Mouse (Mus musculus): ENCODE measurements around the gene Serhl. TPM values are rescaled to one million over a fixed set of nuclear protein-coding genes. Genes with fewer than 3 reads are reported as not detected.

Gene Serhl
- polyA plus RNA-seq, 1 experiment = 106 TPM

- Histone ChIP-seq H3K36me3 (ENCODE audit: control insufficient read depth, insufficient read depth, low read length) (no peaks in the 10 kb centered on the region), H3K4me1 (ENCODE audit: control insufficient read depth, insufficient read depth, low read length) (no peaks in the 10 kb centered on the region; the same call in 1 of the 2 replicates), H3K27ac (ENCODE audit: insufficient read depth, low read depth, low read length) (no peak overlapping the region), H3K27me3 (replicated peaks; ENCODE audit: control insufficient read depth, insufficient read depth, low read length) (no peaks in the 10 kb centered on the region), H3K4me3 (ENCODE audit: insufficient read depth, low read depth, low read length) (no peak overlapping the region)
- 17% methylated on average over 4 of the region's 4 CpGs for WGBS
- no peak for TF ChIP-seq CTCF (conservative IDR thresholded peaks at IDR 0.05; ENCODE audit: insufficient read depth, insufficient read length, low read depth, low read length)
- no peak for TF ChIP-seq POLR2A (IDR thresholded peaks at IDR 0.05; ENCODE audit: low read depth, low read length)
- DNase-seq = peak; percentile 89
Measured at GRCm38 (mm10) chr15:83065543-83065942, 23.8 kb upstream of the Serhl start.

- WGBS = over 99% methylated on average over 5 of the region's 5 CpGs
- Histone ChIP-seq H3K27ac (ENCODE audit: insufficient read depth, low read depth, low read length) (no peak overlapping the region), H3K4me1 (ENCODE audit: control insufficient read depth, insufficient read depth, low read length) (no peaks in the 10 kb centered on the region; the same call in 1 of the 2 replicates), H3K27me3 (replicated peaks; ENCODE audit: control insufficient read depth, insufficient read depth, low read length) (no peaks in the 10 kb centered on the region), H3K4me3 (ENCODE audit: insufficient read depth, low read depth, low read length) (no peak overlapping the region), H3K36me3 (ENCODE audit: control insufficient read depth, insufficient read depth, low read length) (no peaks in the 10 kb centered on the region)
- DNase-seq = no peak
- TF ChIP-seq CTCF (conservative IDR thresholded peaks at IDR 0.05; ENCODE audit: insufficient read depth, insufficient read length, low read depth, low read length) (no peak), POLR2A (IDR thresholded peaks at IDR 0.05; ENCODE audit: low read depth, low read length) (no peak)
Measured at GRCm38 (mm10) chr15:83068270-83068669, 21.0 kb upstream of the Serhl start.

GRCm38 (mm10) chr15:83070942-83071341 lies 18.4 kb upstream of the Serhl start:
- Histone ChIP-seq H3K4me1 (ENCODE audit: control insufficient read depth, insufficient read depth, low read length) (peaks cover 3% of the 10 kb centered on the region; the same call in 1 of the 2 replicates), H3K27me3 (replicated peaks; ENCODE audit: control insufficient read depth, insufficient read depth, low read length) (no peaks in the 10 kb centered on the region), H3K27ac (ENCODE audit: insufficient read depth, low read depth, low read length) (no peak overlapping the region), H3K36me3 (ENCODE audit: control insufficient read depth, insufficient read depth, low read length) (no peaks in the 10 kb centered on the region), H3K4me3 (ENCODE audit: insufficient read depth, low read depth, low read length) (no peak overlapping the region)
- TF ChIP-seq CTCF (conservative IDR thresholded peaks at IDR 0.05; ENCODE audit: insufficient read depth, insufficient read length, low read depth, low read length) (no peak), POLR2A (IDR thresholded peaks at IDR 0.05; ENCODE audit: low read depth, low read length) (no peak)
- WGBS = 36% methylated on average over 3 of the region's 3 CpGs
- DNase-seq = peak; percentile 83

- H3K27ac ChIP-seq (ENCODE audit: insufficient read depth, low read depth, low read length) = no peak overlapping the region
- TF ChIP-seq POLR2A (IDR thresholded peaks at IDR 0.05; ENCODE audit: low read depth, low read length) = no peak
- no peak for TF ChIP-seq CTCF (conservative IDR thresholded peaks at IDR 0.05; ENCODE audit: insufficient read depth, insufficient read length, low read depth, low read length)
- 88% methylated on average over 5 of the region's 5 CpGs for WGBS
- H3K4me1 ChIP-seq (ENCODE audit: control insufficient read depth, insufficient read depth, low read length) = peaks cover 3% of the 10 kb centered on the region; the same call in 1 of the 2 replicates
- H3K4me3 ChIP-seq (ENCODE audit: insufficient read depth, low read depth, low read length) = no peak overlapping the region
- no peaks in the 10 kb centered on the region for H3K36me3 ChIP-seq (ENCODE audit: control insufficient read depth, insufficient read depth, low read length)
- DNase-seq = no peak
- no peaks in the 10 kb centered on the region for H3K27me3 ChIP-seq (replicated peaks; ENCODE audit: control insufficient read depth, insufficient read depth, low read length)
Measured at GRCm38 (mm10) chr15:83071752-83072151, 17.6 kb upstream of the Serhl start.

GRCm38 (mm10) chr15:83074179-83074578 lies 15.1 kb upstream of the Serhl start:
- DNase-seq = peak; percentile 93
- Histone ChIP-seq H3K36me3 (ENCODE audit: control insufficient read depth, insufficient read depth, low read length) (no peaks in the 10 kb centered on the region), H3K4me1 (ENCODE audit: control insufficient read depth, insufficient read depth, low read length) (peaks cover 3% of the 10 kb centered on the region; the same call in 1 of the 2 replicates), H3K27ac (ENCODE audit: insufficient read depth, low read depth, low read length) (no peak overlapping the region), H3K4me3 (ENCODE audit: insufficient read depth, low read depth, low read length) (no peak overlapping the region), H3K27me3 (replicated peaks; ENCODE audit: control insufficient read depth, insufficient read depth, low read length) (no peaks in the 10 kb centered on the region)
- TF ChIP-seq POLR2A (IDR thresholded peaks at IDR 0.05; ENCODE audit: low read depth, low read length) (no peak), CTCF (conservative IDR thresholded peaks at IDR 0.05; ENCODE audit: insufficient read depth, insufficient read length, low read depth, low read length) (no peak)
- 61% methylated on average over 4 of the region's 4 CpGs for WGBS

GRCm38 (mm10) chr15:83075607-83076525 lies 13.4 kb upstream of the Serhl start:
- Histone ChIP-seq H3K27me3 (replicated peaks; ENCODE audit: control insufficient read depth, insufficient read depth, low read length) (no peaks in the 10 kb centered on the region), H3K27ac (ENCODE audit: insufficient read depth, low read depth, low read length) (no peak overlapping the region), H3K36me3 (ENCODE audit: control insufficient read depth, insufficient read depth, low read length) (no peaks in the 10 kb centered on the region), H3K4me3 (ENCODE audit: insufficient read depth, low read depth, low read length) (no peak overlapping the region), H3K4me1 (ENCODE audit: control insufficient read depth, insufficient read depth, low read length) (peaks cover 3% of the 10 kb centered on the region; the same call in 1 of the 2 replicates)
- 61% methylated on average over 27 of the region's 27 CpGs for WGBS
- TF ChIP-seq POLR2A (IDR thresholded peaks at IDR 0.05; ENCODE audit: low read depth, low read length) (no peak), CTCF (conservative IDR thresholded peaks at IDR 0.05; ENCODE audit: insufficient read depth, insufficient read length, low read depth, low read length) (no peak)
- no peak for DNase-seq

GRCm38 (mm10) chr15:83083530-83083929 lies 5.8 kb upstream of the Serhl start:
- Histone ChIP-seq H3K4me1 (ENCODE audit: control insufficient read depth, insufficient read depth, low read length) (no peaks in the 10 kb centered on the region), H3K36me3 (ENCODE audit: control insufficient read depth, insufficient read depth, low read length) (no peaks in the 10 kb centered on the region), H3K4me3 (ENCODE audit: insufficient read depth, low read depth, low read length) (no peak overlapping the region), H3K27me3 (replicated peaks; ENCODE audit: control insufficient read depth, insufficient read depth, low read length) (no peaks in the 10 kb centered on the region), H3K27ac (ENCODE audit: insufficient read depth, low read depth, low read length) (no peak overlapping the region)
- TF ChIP-seq POLR2A (IDR thresholded peaks at IDR 0.05; ENCODE audit: low read depth, low read length) (no peak), CTCF (conservative IDR thresholded peaks at IDR 0.05; ENCODE audit: insufficient read depth, insufficient read length, low read depth, low read length) (no peak)
- DNase-seq = no peak
- 74% methylated on average over 5 of the region's 5 CpGs for WGBS

All from kidney, adult 2 months (tissue).